Mouse (Mus musculus) effector memory CD4-positive, alpha-beta T cell, adult 5 months (primary cell): ENCODE results near the gene Gm4756. TPM values are rescaled to one million over a fixed set of nuclear protein-coding genes. Genes with fewer than 3 reads are reported as not detected.

ENCODE experiments used
- polyA plus RNA-seq: library from polyadenylated mRNA; unstranded; fragments of 100-300 nt; shearing (Covaris generic); gene quantifications from one replicate; pipeline ENCODE4 v1.2.1, GENCODE M21; 2017

The Gm4756 gene
- polyA plus RNA-seq: not detected

DNA sequence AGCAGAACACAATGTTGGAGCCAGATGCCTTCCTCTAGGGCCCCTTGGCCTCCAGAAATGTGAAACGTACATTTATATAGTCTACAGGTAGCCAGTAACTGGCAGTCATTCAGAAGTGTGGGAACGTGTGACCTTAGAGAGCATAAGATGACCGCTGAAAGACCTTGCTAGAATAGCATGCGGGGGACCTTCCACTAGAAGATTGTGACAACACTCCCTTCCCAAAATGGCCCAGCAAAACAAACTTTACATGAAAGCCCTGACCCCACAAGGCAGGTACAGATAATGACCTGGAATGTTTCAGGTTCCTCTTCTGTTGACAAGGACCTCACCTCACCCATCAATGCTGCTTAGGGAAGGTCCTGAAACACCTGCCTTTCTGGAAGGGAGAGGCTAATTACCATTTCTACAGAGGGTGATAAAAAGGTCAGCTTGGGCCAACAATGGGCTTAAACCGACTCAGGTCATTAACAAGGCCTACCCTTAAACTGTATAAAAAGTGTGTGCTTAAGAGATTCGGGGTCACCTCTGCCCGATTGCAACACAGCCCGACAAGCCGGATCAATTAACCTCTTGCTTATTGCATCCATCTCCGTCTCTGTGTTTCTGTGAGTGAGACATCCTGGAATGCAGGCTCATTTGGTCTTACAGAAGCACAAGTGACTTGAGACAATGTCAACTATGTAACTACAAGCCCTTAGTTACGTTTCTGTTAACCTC lies at the start of gene Gm4756:
Gm4756 (minus strand) TSS at position 51 of the 720 bp plus-strand sequence.

DNA sequence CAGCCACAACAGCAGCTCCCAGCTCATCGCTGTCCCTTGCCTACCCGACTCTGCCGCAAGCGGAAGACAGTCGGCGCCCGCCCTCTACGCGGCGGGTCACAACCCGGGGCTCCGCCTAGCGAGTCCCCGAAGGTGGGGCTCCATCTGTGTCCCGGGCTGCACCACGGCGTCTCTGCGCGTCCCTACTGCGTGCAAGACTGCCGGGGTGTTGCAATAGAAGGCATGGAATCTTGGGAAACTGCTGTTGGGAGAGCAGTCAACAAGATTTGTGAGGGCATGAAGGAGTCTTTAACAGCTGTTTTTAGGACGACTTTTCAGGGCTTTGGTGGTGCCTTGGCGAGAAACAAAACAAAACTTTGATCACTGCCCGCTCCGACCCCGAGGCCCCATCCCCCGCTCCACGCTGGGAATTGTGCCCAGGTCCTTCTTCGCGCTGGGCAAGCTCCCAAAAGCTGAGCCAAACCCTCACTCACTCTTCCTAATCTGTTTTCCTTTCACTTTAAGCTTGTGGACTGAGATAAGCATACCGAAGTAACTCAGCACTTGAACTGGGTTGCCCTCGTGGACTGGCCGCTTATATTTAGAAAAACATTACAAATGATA lies 15.4 kb upstream of the Gm4756 start, which contains the start of gene Dhrs7:
Dhrs7 (minus strand) TSS at position 175 of the 603 bp plus-strand sequence.

DNA sequence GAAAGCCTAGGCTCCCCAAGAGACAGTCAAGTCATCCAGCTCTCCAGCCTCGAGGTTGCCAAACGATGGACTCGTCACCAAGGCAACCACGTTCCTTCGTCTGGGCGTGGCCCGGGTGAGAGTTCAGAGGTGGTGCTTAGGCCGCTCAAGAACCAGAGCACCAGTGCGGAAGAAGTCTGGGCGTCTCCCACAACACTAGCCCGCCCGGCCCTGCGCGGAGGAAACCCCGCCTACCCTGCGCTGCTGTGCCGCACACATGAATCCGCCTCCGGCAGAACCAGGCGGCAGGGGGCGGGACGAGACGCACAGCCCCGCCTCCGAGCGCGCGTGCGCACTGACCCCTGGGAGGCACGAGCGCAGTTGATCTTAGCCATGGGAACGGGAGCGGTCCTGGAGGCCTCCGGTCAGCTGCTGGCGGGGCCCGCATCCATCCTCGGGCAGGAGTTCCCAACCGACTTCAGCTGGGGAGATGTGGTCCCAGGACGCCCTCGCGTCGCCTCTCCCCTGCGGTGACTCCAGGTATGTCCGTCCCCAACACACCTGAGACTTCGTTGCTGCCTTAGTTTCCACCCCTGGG lies 113.4 kb downstream of the Gm4756 start, which contains the start of gene Pcnx4:
Pcnx4 (plus strand) TSS at position 363 of the 577 bp plus-strand sequence.

Other genes with a start within 250 kb of the Gm4756 start
- not detected for gene Rtn1, start 240.6 kb downstream of the Gm4756 start, polyA plus RNA-seq
- 0.40 TPM for gene Lrrc9, start 207.8 kb downstream of the Gm4756 start, polyA plus RNA-seq
- gene Pcnx4, start 113.3 kb downstream of the Gm4756 start, polyA plus RNA-seq: 5.2 TPM
- gene Dhrs7, start 15.2 kb upstream of the Gm4756 start, polyA plus RNA-seq: 52.1 TPM
- 93.8 TPM for gene Ppm1a, start 107.8 kb upstream of the Gm4756 start, polyA plus RNA-seq